Mouse (Mus musculus) cortical plate, adult 2 months (tissue): Measurements from ENCODE around the gene Fgf22.

Experiments
- CTCF ChIP-seq: fragments of 200-500 bp; IDR thresholded peaks from 2 replicates; pipeline ENCODE4 v1.5.1; 2011; ENCODE audit warnings: mild to moderate bottlenecking, control low read depth, low read length; ENCODE audit not compliant: insufficient read depth; ENCODE audit errors: extremely low read depth
- POLR2A ChIP-seq: fragments of 200-500 bp; IDR thresholded peaks from 2 replicates; pipeline ENCODE4 v1.6.1; 2011; ENCODE audit warnings: mild to moderate bottlenecking, low read length, control low read depth; ENCODE audit not compliant: insufficient read depth; ENCODE audit errors: extremely low read depth

DNA sequence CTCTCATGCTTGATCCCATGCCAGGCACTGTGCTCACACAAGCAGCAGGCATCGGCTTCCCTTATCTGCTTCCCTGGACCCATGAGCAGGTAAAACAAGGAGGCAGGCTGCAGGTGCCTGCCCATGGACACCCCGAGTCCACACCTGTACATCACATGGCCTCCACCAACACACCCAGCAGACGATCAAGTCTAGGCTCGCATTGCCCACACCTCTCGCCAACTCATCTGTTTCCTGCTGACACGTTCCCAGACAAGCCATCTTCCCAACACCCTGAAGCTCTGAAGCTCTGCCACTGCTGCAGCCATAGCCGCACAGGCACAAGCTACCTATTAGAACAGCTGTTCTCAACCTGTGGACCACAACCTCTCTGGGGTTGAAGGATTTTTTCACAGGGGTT, 9.4 kb downstream of the Fgf22 start:
- TF ChIP-seq CTCF (no peak), POLR2A (no peak)
